Mouse (Mus musculus): Measurements from ENCODE around the gene Cnr1. TPM values are rescaled to one million over a fixed set of nuclear protein-coding genes. Genes with fewer than 3 reads are reported as not detected.

Cnr1 gene
- under 1 TPM; 0.14 to 0.40 TPM for total RNA-seq (2021)

DNA sequence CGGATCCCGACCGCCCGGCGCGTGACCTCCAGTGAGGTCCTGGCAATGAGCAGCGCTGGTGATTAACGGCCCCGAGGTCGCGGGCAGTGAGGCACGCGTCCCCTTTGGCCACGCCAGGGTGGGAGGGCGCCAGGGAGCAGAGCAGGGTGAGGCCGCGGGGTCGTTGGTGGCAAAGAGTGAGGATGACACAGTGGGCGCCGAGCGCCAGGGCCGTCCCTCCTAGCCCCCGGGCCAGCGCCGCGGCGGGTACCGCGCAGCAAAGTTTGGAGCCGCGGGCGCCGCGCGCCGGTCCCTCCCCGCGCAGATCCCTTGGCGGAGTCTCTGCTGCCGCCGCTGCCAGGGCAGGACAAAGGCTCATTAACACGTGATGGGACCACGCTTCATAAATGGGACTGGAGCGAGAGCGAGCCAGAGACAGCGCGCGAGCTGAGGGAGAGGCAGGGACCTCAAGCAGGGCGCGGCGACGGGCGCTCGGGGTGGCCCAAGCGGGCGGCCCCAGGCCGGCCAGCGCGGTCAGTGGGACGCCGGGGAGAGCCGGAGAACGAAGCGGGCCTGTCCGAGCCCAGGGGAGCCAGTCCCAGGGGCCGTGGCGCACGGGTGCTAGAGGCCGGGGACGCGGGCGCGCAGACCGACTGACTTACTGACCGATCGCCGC lies at the start of gene Cnr1:
TSS of gene Cnr1 (plus strand) at position 360 of the 655 bp plus-strand sequence.
- intact Hi-C loops (cut with DNase I) = no loop called here
- peak; percentile 65 to 68 for DNase-seq

- intact Hi-C loops (cut with DNase I) = no loop called here
These were observed 44.4 kb upstream of the Cnr1 start for GRCm38 (mm10) chr4:33879944-33880343.

DNA sequence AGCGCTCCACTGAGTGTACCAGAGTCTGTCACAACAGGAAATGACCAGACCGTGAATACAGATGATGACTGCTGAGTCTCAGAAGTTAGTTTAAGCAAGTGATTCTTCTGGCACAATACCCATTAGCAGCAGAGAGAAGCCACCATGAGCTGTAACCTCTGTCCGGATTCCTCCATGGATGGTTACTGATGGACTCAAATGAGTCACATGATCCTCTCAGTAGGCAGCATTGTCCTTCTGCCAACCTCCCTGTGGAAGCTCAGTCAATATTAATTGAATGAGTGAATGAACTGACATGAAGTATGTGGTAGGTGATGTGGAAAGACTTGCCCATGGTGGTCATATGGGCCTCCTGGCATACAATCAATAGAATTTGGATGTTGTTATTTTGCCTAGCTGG lies 38.4 kb upstream of the Cnr1 start:
- intact Hi-C loops (cut with DNase I) = no loop called here
- no peak for DNase-seq

More at GRCm38 (mm10) chr4:33879944-33880343, 44.4 kb upstream of the Cnr1 start:
- DNase-seq = no peak

DNA sequence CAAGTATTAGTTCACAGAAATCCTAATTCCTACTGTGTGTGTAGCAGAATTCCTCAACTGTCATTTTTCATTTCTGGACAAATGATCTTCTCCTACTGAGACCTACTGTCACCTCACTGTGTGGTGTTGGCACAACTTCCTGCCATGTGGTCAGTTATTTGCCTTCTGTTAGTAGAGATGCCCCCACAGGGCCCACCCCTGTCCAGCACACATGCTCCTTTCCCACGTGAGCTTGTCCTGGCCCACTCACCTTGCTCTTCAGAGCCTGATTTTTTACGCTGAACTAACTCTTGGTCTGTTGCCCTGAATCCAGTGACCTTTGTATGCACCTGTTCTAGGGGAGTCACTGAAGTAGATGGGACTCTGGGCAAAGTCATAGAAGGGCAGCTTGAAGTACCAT lies 34.4 kb upstream of the Cnr1 start:
- intact Hi-C loops (cut with DNase I) = no loop called here
- DNase-seq = no peak

DNA sequence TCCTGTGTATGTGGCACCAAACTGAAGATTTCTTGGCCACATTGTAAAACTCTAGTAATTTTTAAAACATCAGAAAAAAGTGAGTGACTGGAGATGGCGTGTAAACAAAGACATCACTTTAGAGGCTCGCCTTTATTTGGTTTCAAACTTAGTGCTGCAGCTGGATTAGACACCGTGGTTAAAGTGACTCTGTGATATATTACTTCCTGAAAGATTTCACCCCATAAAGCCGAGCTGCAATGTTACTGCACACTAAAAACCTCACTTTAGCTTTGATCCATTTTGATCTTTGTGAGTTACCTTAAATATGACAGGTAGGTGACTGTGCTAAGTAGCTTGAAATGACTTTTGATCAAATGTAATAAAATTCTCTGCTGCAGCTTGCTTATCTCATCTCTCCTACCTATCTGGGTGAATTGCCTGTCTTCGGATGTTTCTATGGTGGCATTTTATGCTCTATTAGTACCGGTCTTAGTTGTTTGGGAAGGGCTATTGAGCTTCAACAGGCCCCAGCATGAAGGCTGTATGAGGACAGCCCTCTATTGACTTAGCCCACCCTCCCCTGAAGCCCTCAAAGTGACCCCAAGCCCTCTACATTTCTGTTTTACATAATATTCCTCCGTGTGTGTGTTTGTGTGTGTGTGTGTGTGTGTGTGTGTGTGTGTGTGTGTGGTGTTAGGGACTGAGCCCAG lies 32.1 kb upstream of the Cnr1 start:
- DNase-seq = no peak
- intact Hi-C loops (cut with DNase I) = no loop called here

DNA sequence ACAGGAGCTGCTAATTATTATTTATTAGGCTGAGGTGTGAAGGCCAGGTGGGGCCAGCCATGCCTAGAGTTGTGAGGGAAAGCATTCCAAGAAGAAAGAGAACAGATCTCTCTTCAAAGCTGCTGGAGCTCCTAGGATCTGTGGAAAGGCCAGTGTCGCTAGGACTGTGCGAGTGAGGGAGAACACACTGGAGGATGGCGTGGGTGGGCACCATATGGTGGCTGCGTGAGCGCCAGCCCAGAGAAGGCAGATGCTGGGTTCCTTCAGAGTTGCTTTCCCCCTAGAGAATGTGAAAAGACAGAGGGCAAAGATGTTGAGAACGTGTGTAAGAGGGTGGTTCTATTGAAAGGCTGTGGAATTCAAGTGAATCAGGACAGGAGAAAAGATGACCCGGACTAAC lies 30.6 kb upstream of the Cnr1 start:
- intact Hi-C loops (cut with DNase I) = no loop called here
- no peak for DNase-seq

- intact Hi-C loops (cut with DNase I) = no loop called here
- DNase-seq = no peak
These were observed 29.3 kb upstream of the Cnr1 start for GRCm38 (mm10) chr4:33895046-33895445.

DNA sequence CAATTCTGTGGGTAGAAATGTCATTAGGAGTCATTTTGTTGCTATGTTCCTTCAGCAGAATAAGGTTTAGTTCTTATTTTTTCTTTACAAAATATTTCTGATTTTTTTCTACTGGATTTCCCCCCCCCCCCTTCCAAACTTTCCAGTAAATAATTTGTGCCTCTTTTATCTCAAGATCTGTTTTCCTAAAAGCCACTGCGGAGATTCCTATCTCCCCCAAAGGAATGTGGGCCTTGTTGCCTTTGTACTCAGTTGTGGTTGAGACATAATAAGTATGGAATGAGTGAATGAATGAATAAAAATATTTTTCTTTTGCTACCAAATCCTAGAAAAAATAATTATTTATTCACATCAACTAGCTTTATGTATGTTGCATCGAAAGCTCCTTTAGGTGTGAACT lies 28.9 kb upstream of the Cnr1 start:
- intact Hi-C loops (cut with DNase I) = no loop called here
- no peak for DNase-seq

DNA sequence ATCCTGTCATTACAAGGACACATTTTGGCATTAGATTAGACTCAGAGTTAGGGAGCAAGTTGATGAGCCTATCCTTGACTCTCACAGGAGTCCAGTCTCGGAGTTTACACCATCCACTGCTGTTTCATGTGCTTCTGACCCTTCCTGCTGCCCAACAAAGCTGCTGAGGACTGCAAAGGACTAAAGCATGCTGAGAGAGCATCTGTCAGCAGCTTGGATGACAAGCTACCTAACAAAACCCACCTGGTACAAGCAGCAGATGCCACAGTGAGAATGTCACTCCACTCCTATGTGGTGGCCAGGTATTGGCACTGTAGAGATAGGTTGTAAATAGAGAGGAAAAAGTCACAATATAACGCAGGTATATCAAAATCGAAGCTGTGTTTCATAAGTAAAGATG lies 22.7 kb upstream of the Cnr1 start:
- intact Hi-C loops (cut with DNase I) = no loop called here
- no peak for DNase-seq

- no peak for DNase-seq
- intact Hi-C loops (cut with DNase I) = no loop called here
These were observed 20.5 kb upstream of the Cnr1 start for GRCm38 (mm10) chr4:33903812-33904340.

GRCm38 (mm10) chr4:33904826-33905225 lies 19.6 kb upstream of the Cnr1 start:
- DNase-seq = no peak
- intact Hi-C loops (cut with DNase I) = no loop called here

DNA sequence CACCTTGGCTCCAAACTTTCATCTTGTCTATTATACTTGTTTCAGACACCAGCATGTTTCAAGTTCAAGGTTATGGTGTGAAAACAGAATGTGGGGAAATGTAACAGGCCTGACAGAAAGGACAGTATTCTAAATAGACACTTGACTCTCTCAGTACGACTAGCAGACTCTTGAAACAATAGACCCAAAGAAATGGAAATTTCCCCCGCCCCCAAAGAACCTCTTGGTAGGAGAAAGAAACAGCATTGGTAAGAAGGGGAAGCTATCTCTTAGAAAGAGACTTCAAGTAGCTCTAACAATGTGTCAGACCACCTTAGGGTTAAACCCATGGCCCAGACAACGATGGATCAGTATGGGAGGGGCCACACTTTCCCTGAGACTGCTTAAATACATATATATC lies 15.6 kb upstream of the Cnr1 start:
- intact Hi-C loops (cut with DNase I) = no loop called here
- no peak for DNase-seq

GRCm38 (mm10) chr4:33915730-33916129 lies 8.7 kb upstream of the Cnr1 start:
- no peak for DNase-seq
- intact Hi-C loops (cut with DNase I) = no loop called here

GRCm38 (mm10) chr4:33920807-33921206 lies 3.6 kb upstream of the Cnr1 start:
- DNase-seq = no peak
- intact Hi-C loops (cut with DNase I) = no loop called here

DNA sequence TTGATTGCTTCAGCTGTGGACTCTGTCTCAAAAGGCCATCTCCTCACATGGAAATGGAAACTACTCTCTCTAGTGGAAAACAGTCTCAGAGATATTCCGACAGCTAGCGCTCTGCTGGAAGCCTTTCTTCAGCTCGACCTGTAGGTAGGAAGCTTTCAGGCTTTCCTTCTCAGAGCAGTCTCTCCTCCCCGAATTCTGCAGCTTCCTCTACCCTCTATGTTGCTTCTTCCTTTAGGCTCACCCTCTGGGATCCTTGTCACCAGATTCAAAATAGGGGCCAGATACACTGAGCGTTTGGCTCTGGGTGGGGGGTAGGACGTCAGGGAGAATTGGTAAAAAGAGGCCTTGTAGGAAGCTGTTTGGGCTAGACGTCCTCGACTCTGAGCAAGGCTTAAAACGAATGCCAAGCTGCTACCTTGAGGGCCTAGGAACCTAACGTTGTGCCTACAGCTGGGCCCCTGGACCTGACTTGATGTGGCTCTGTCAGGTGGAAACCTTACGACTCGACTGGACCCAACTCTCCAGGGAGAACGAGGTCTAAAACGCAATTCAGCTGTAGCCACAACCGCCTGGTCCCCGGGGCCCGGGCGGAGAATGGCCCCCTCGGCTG lies 1.1 kb upstream of the Cnr1 start:
- DNase-seq = peak in 1 of 2 experiments; percentile 3
- intact Hi-C loops (cut with DNase I) = no loop called here

GRCm38 (mm10) chr4:33923761-33924233 lies 596 bp upstream of the Cnr1 start:
- DNase-seq = peak; percentile 2 to 16
- intact Hi-C loops (cut with DNase I) = no loop called here

GRCm38 (mm10) chr4:33924889-33925245 lies 474 bp downstream of the Cnr1 start:
- no peak for DNase-seq
- intact Hi-C loops (cut with DNase I) = no loop called here

- intact Hi-C loops (cut with DNase I) = no loop called here
- DNase-seq = no peak
These were observed 1.1 kb downstream of the Cnr1 start for GRCm38 (mm10) chr4:33925489-33925888.

DNA sequence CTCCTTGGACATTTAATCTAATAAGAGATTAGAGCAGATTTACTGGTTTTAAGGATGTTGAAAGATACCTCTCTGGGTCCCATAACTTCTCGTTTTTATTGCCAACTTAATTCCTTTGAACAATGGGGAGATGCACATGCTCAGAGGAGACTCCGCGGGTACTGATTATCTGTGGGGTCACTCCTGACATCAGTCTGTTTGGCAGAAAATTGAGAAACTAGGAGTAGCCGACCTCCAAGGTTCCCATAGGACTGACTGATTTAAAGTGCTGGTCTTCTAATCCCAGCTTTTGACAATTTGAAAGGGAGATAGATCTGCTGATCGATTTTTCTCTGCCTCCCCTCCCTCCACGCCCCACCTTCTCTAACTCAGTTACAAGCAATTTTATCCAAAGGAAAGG lies 1.6 kb downstream of the Cnr1 start:
- intact Hi-C loops (cut with DNase I) = no loop called here

GRCm38 (mm10) chr4:33926730-33927263 lies 2.4 kb downstream of the Cnr1 start:
- DNase-seq = no peak
- intact Hi-C loops (cut with DNase I) = no loop called here

More for the DNA sequence above, 1.6 kb downstream of the Cnr1 start:
- DNase-seq = no peak

DNA sequence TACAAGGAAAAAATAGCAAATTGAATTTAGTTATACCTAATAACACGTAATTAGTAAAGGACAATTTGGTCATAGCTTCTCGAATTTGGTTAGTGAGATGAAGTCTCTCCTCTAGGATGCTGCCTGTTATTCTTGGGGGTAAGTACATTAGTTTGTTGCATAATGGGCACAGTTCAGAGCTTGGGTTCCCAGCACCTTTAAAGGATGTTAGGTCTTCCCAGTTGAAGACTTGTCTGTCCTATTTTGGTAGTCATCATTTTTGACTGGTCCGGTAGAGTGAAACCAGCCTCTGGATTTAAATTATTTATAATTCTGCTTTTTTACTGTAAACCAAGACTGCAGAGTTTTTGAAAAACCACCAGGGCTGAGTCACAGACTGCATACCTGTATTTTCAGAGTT lies 3.3 kb downstream of the Cnr1 start:
- intact Hi-C loops (cut with DNase I) = no loop called here
- DNase-seq = no peak

DNA sequence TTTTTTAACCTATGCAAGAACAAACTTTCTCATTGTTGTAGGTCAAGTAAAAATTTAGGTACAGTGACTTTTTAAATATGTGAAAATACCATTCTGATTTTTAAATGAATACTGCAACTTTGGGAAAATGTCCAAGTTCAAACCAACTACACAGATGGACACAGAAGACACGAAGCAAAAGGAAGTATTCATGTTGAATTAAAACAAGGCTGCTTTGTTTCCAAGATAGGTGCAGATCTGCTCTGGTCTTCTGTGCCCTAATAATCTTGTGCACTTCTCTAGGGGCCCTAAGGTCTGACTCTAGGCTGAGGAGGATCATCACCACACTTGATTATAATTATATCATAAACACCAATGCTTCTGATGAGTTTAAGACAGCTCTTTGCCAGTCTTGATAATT lies 4.1 kb downstream of the Cnr1 start:
- DNase-seq = no peak
- intact Hi-C loops (cut with DNase I) = no loop called here
